Mouse (Mus musculus): ENCODE results near the gene Bcl2. TPM values are rescaled to one million over a fixed set of nuclear protein-coding genes. Genes with fewer than 3 reads are reported as not detected.

The Bcl2 gene
- total RNA-seq, 1 experiment from 2014 or later = 66.0 TPM

DNA sequence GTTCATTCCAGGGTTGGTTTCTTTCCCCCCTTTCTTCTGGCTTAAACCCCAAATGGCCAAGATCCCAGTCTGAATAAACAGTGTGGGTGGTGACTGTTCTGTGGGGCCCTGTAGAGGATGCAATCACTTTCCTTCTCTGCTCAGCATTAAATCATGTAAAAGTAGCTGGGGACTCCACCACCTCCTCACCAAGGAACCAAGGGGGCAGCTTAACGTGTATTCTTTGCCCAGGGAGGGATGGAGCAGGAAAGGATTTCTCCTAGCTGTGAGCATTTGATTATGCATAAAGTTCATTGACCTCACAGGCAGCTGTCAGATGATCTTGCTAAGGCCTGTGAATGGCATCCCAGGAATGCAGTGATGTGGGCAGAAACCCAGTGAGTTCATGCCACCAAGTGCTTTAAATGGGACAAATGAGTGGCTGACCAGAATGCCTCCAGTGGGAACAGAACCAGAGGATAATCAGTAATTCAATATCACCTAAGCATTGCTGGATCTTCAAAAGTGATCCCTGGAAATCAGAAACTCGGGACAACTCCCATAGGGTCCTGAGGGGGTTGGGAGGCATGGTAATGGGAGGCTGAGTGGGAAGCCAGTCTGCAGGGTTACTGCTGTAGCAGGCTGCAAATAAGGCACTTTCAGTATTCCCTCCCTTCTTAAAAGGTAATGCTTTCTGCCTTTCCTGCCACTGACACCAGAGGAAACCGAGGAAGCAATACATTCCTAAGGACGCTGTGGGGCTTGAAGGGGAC, 84.0 kb downstream of the Bcl2 start:
- no peak for ATAC-seq (replicated peaks; ENCODE audit: low read depth, poor library complexity, severe bottlenecking)

GRCm38 (mm10) chr1:106629470-106629830, 84.6 kb downstream of the Bcl2 start:
- no peak for ATAC-seq (replicated peaks; ENCODE audit: low read depth, poor library complexity, severe bottlenecking)

- ATAC-seq (replicated peaks; ENCODE audit: low read depth, poor library complexity, severe bottlenecking) = peak; percentile 30; the same call in 1 of the 2 replicates
These were observed 85.2 kb downstream of the Bcl2 start for GRCm38 (mm10) chr1:106628718-106629469.

DNA sequence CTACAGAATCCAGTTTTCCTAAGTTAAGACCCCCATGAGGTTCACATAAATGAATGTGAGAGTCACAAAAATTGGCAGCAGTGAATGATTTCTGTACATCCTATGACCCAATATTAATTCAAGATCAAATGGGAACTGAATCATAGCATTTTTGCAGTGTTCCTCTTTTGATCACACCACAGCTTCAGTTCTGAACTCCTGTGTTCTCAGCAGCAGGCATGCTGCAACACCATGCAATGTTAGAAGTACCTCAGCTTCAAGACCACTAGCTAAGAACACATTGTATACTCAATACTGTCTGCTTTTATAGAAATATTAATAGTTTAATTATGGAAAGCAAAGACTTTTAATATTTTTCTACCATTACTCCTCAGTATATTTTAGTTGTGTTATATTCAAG, 85.8 kb downstream of the Bcl2 start:
- ATAC-seq (replicated peaks; ENCODE audit: low read depth, poor library complexity, severe bottlenecking) = peak; percentile 46

DNA sequence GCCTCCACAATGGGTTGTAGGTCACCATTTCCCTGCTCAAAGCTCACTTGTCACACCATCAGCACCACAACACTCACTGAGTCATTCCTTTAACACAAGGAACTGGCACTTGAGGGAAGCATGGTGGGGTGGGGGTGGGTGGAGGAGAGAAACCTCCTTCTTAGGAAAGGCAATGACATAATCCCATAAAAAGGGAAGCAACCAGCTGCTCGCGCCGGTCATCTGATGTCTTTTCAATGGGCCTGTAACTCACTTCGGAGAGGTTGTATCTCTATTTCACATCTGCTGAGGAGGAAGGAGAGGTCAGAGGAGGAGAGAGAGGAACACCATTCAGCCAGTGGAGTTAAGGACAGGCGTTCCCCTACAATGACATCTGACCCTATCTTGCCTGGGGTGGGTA, 86.8 kb downstream of the Bcl2 start:
- peak; percentile 81 for ATAC-seq (replicated peaks; ENCODE audit: low read depth, poor library complexity, severe bottlenecking)

- ATAC-seq (replicated peaks; ENCODE audit: low read depth, poor library complexity, severe bottlenecking) = 0 out of 2 replicates have a peak, but pooled peaks have one; percentile 5
These were observed 93.7 kb downstream of the Bcl2 start for GRCm38 (mm10) chr1:106620174-106620931.

DNA sequence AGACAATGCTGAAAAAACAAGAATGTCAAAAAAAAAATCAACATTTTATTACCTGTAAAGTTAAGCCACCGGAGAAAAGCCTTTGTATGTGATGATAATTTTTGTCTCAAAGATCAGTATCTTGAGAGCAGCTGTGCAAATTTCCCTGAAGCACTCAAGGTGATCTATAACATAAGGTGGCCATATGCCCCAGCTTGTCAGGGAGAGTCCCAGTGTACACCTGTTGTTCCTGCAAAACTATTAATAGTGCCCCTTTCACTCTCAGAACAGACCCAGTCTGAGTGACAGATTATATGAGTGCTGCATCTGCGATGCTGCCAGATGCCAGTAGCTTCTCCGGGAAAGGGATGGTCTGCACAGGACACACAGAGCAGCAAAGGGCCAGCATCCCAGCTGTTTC, 95.3 kb downstream of the Bcl2 start:
- ATAC-seq (replicated peaks; ENCODE audit: low read depth, poor library complexity, severe bottlenecking) = no peak

DNA sequence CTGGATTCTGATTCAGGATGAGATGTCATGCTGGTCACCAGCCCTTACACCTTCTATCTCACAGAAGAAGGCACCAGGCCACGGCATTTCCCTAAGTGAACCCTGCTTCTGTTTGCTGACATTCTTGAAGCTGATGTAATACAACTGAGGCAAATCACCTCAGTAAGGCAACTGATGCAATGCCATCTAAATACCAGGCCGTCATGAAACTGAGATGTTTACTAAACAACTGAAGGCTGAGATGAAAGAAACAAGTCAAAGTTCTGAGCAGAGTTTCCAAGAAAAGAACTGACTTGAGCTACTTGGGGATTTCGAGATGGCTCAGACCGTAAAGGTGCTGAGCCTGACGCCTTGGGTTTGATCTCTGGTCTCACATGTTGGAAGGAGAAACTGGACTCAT, 97.1 kb downstream of the Bcl2 start:
- ATAC-seq (replicated peaks; ENCODE audit: low read depth, poor library complexity, severe bottlenecking) = no peak

- ATAC-seq (replicated peaks; ENCODE audit: low read depth, poor library complexity, severe bottlenecking) = no peak
These were observed 100.7 kb downstream of the Bcl2 start for GRCm38 (mm10) chr1:106613371-106613770.

- peak; percentile 57 for ATAC-seq (replicated peaks; ENCODE audit: low read depth, poor library complexity, severe bottlenecking)
These were observed 101.7 kb downstream of the Bcl2 start for GRCm38 (mm10) chr1:106612166-106613031.

- no peak for ATAC-seq (replicated peaks; ENCODE audit: low read depth, poor library complexity, severe bottlenecking)
These were observed 102.8 kb downstream of the Bcl2 start for GRCm38 (mm10) chr1:106611246-106611645.

GRCm38 (mm10) chr1:106608098-106608778, 105.8 kb downstream of the Bcl2 start:
- ATAC-seq (replicated peaks; ENCODE audit: low read depth, poor library complexity, severe bottlenecking) = no peak

GRCm38 (mm10) chr1:106606951-106607350, 107.1 kb downstream of the Bcl2 start:
- ATAC-seq (replicated peaks; ENCODE audit: low read depth, poor library complexity, severe bottlenecking) = no peak

GRCm38 (mm10) chr1:106603406-106603805, 110.7 kb downstream of the Bcl2 start:
- no peak for ATAC-seq (replicated peaks; ENCODE audit: low read depth, poor library complexity, severe bottlenecking)

GRCm38 (mm10) chr1:106602941-106603340, 111.1 kb downstream of the Bcl2 start:
- no peak for ATAC-seq (replicated peaks; ENCODE audit: low read depth, poor library complexity, severe bottlenecking)

DNA sequence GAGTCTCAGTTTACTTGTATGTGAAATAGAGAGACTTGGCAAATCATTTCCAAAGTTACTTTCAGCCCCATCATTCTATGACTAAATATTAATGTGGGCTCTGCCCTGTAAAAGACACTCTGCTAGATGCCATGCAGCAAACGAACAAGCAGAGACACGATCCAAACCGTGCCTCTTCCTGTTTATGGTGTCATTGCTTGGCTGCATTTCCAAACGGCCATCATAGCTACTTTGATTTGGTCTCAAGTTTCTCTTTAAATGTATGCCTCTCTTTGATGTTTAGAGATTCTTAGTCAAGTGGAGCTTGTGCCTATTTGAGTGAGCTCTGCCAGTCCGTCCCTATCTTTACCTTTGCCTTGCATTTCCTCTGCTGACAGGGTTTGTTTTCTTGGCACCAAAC, 111.5 kb downstream of the Bcl2 start:
- ATAC-seq (replicated peaks; ENCODE audit: low read depth, poor library complexity, severe bottlenecking) = no peak

DNA sequence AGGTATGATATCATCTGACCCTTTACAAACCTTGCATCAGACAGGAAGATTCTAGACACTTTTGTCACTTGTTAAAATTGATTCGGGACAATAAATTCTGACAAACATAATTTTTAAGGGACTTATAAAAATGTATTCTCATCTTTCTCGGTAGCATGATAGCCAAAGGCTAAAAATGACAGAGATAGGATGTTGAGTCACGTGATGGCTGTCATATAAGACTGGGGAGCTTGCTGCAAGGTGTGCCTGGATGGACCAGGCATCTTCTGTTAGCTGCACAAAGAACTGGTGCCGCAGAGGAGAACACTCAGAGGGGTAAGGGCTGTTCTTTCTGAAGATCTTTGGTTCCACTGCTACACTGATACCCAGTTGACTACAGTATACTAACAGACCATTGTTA, 112.8 kb downstream of the Bcl2 start:
- ATAC-seq (replicated peaks; ENCODE audit: low read depth, poor library complexity, severe bottlenecking) = no peak

DNA sequence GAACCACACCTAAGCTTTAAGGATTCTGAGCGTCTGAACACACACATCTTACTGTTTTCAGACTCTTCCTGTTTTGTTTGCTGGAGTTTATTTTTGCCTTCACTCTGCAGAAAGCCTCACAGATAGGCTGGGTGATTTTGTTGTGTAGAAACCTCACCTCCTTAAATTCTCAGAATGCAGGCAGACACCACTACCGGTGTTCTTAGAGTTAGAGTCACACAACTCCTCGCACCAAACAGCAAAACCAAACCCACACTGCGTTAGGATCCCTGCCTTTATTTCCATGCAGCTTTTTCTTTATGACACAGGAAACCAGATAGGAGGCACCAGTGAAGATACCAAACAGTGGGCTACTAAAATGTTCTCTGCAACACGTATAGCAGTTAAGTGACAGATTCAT, 113.2 kb downstream of the Bcl2 start:
- ATAC-seq (replicated peaks; ENCODE audit: low read depth, poor library complexity, severe bottlenecking) = 0 out of 2 replicates have a peak, but pooled peaks have one; percentile 23

DNA sequence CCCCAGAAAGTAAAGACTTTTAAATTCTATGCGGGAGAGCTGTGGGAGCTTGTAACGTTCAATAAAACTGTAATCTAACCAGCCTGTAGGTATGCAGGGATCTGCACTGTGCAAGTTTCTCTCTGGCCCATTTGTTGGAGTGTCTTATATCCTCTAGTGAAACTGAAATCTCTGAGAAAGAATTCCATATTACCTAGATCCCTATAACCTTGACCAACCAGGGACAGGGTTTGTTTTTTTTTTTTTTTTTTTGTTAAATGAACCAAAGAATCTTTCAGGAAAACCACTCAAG, 115.8 kb downstream of the Bcl2 start:
- ATAC-seq (replicated peaks; ENCODE audit: low read depth, poor library complexity, severe bottlenecking) = no peak
